Mouse (Mus musculus) olfactory bulb, adult 2 months (tissue): ENCODE data around the gene Pop5. TPM values are rescaled to one million over a fixed set of nuclear protein-coding genes. Genes with fewer than 3 reads are reported as not detected.

Experiments used
- H3K27ac ChIP-seq: fragments of 200-500 bp; 2 replicates; pipeline ENCODE4 v1.5.1; 2012; ENCODE audit warnings: low read depth, low read length; ENCODE audit not compliant: insufficient read depth
- H3K4me1 ChIP-seq: fragments of 200-500 bp; 2 replicates; pipeline ENCODE4 v1.6.1; 2012; ENCODE audit warnings: low read length; ENCODE audit not compliant: control insufficient read depth, insufficient read depth
- H3K4me3 ChIP-seq: fragments of 200-500 bp; 2 replicates; pipeline ENCODE4 v1.5.1; 2012; ENCODE audit warnings: mild to moderate bottlenecking, low read depth, low read length, moderate library complexity; ENCODE audit not compliant: insufficient read depth
- CTCF ChIP-seq: fragments of 200-500 bp; IDR thresholded peaks from 2 replicates; pipeline ENCODE4 v1.5.1; 2012; ENCODE audit warnings: low read depth, mild to moderate bottlenecking, low read length, moderate library complexity; ENCODE audit not compliant: insufficient read depth
- POLR2A ChIP-seq: fragments of 200-500 bp; IDR thresholded peaks from 2 replicates; pipeline ENCODE4 v1.6.1; 2012; ENCODE audit warnings: mild to moderate bottlenecking, low read depth, low read length, moderate library complexity; ENCODE audit not compliant: insufficient read depth
- WGBS: fragments of 180-500 bp; shearing (Covaris S2); methylation state at CpG from one replicate; pipeline ENCODE4 v1.1.7; 2018; 5-methylcytosine and 5-hydroxymethylcytosine counted together
- polyA plus RNA-seq: library from polyadenylated mRNA; stranded (reverse); fragments of >200 nt; gene quantifications from 2 replicates; pipeline ENCODE4 v1.2.4, GENCODE M21; 2012; ENCODE audit warnings: low replicate concordance; ENCODE audit not compliant: missing spikeins, insufficient read depth, insufficient read length

Gene Pop5
- polyA plus RNA-seq, 1 experiment: not detected

GRCm38 (mm10) chr5:115278785-115279184 lies 43.1 kb downstream of the Pop5 start:
- TF ChIP-seq CTCF: no peak
- no peak for TF ChIP-seq POLR2A
- no peak overlapping the region for H3K4me3 ChIP-seq
- peaks cover 5% of the 10 kb centered on the region; the same call in 1 of the 2 replicates for H3K4me1 ChIP-seq
- no peak overlapping the region for H3K27ac ChIP-seq
- 58% methylated on average over 2 of the region's 2 CpGs for whole genome bisulfite sequencing

- TF ChIP-seq CTCF (no peak), POLR2A (peak; percentile 75)
- Histone ChIP-seq H3K4me3 (peak within 1 kb of the TSS; percentile 88), H3K27ac (no peak within 1 kb of the TSS), H3K4me1 (peaks cover 5% of the 10 kb centered on the region; the same call in 1 of the 2 replicates)
- WGBS: 3% methylated on average over 45 of the region's 45 CpGs
Observed at GRCm38 (mm10) chr5:115279226-115280049, 43.8 kb downstream of the Pop5 start, which contains the start of gene Coq5. TSS of gene Coq5 (plus strand) at chr5:115279666.

DNA sequence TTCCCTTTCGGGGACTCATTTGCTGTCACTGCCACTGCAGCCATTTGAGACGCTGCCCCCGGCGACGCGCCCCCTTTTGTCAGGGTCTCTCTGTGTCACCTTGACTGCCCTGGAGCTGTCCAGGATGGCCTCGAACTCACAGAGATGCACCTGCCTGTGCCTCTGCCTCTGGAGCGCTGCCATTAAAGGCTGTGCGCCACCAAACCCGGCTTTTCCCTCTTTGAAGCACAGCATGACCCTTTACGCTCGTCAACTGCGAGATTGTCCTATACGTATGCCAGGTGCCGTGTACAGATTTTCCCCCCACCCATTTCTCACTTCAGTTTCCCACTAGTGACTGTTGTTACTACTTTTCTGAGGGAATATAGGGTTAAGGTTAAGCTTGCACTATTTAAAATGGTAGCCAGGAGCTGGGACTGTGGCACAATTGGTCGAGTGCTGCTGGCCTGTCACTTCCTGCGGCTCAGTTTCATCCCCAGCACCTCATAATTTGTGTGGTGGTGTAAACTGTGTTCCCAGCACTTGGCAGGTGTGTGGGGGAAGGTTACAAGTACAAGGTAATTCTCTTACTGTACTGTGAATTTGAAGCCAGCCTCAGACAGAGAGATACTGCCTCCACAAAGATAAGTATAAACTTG lies 44.5 kb downstream of the Pop5 start:
- Histone ChIP-seq H3K4me1 (peaks cover 5% of the 10 kb centered on the region; the same call in 1 of the 2 replicates), H3K4me3 (peak overlapping the region; percentile 88), H3K27ac (no peak overlapping the region)
- TF ChIP-seq POLR2A (no peak), CTCF (no peak)
- 5% methylated on average over 17 of the region's 17 CpGs for WGBS

- no peak overlapping the region for H3K4me3 ChIP-seq
- no peak overlapping the region for H3K27ac ChIP-seq
- peaks cover 5% of the 10 kb centered on the region; the same call in 1 of the 2 replicates for H3K4me1 ChIP-seq
- 90% methylated on average over 3 of the region's 3 CpGs for WGBS
- TF ChIP-seq CTCF: no peak
- no peak for TF ChIP-seq POLR2A
Observed at GRCm38 (mm10) chr5:115284735-115285134, 49.1 kb downstream of the Pop5 start.

DNA sequence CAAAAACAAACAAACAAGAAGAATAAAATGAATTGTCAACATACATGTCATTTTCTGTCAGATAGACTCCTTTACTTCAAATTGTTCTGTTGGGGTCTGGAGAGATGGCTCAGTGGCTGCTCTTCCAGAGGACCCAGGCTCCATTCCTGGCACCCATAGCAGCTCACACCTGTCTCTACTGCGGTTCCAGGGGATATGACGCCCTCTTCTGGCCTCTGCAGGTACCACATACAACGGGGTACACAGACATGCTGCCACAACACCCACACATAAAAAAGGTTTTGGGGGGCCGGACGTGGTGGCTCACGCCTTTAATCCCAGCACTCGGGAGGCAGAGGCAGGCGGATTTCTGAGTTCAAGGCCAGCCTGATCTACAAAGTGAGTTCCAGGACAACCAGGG lies 58.5 kb downstream of the Pop5 start:
- WGBS: 89% methylated on average over 8 of the region's 8 CpGs
- TF ChIP-seq POLR2A (no peak), CTCF (no peak)
- H3K4me1 ChIP-seq: peaks cover 7% of the 10 kb centered on the region
- H3K27ac ChIP-seq: no peak overlapping the region
- H3K4me3 ChIP-seq: no peak overlapping the region

Other genes with a start within 250 kb of the Pop5 start
- gene Sppl3, start 224.7 kb upstream of the Pop5 start, polyA plus RNA-seq: not detected in 2 replicates
- gene Gm10401, start 137.5 kb upstream of the Pop5 start, polyA plus RNA-seq: not detected in 2 replicates
- gene Acads, start 116.5 kb upstream of the Pop5 start, polyA plus RNA-seq: not detected in 2 replicates
- gene Unc119b, start 100.9 kb upstream of the Pop5 start, polyA plus RNA-seq: not detected in 2 replicates
- 76.8 TPM in 1 of 2 replicates, not detected in the other for gene Mlec, start 77.7 kb upstream of the Pop5 start, polyA plus RNA-seq
- not detected in 2 replicates for gene Cabp1, start 41.5 kb upstream of the Pop5 start, polyA plus RNA-seq
- 496 TPM in 1 of 2 replicates, not detected in the other for gene Rnf10, start 37.1 kb downstream of the Pop5 start, polyA plus RNA-seq
- gene Coq5, start 43.8 kb downstream of the Pop5 start, polyA plus RNA-seq: not detected in 2 replicates
- gene Dynll1, start 65.2 kb downstream of the Pop5 start, polyA plus RNA-seq: 797 TPM in 1 of 2 replicates, not detected in the other
- gene Srsf9, start 91.3 kb downstream of the Pop5 start, polyA plus RNA-seq: not detected in 2 replicates
- gene Gatc, start 105.3 kb downstream of the Pop5 start, polyA plus RNA-seq: not detected in 2 replicates
- gene Triap1, start 105.4 kb downstream of the Pop5 start, polyA plus RNA-seq: not detected in 2 replicates
- not detected in 2 replicates for gene Cox6a1, start 113.1 kb downstream of the Pop5 start, polyA plus RNA-seq
- gene Msi1, start 193.8 kb downstream of the Pop5 start, polyA plus RNA-seq: not detected in 2 replicates
- gene Pla2g1b, start 230.4 kb downstream of the Pop5 start, polyA plus RNA-seq: not detected in 2 replicates
- gene Sirt4, start 248.9 kb downstream of the Pop5 start, polyA plus RNA-seq: not detected in 2 replicates